Mouse (Mus musculus): ENCODE data around the gene Gpr65. TPM values are rescaled to one million over a fixed set of nuclear protein-coding genes. Genes with fewer than 3 reads are reported as not detected.

Gene Gpr65
- polyA plus RNA-seq, 1 experiment from 2014 or later = 2.0 TPM

DNA sequence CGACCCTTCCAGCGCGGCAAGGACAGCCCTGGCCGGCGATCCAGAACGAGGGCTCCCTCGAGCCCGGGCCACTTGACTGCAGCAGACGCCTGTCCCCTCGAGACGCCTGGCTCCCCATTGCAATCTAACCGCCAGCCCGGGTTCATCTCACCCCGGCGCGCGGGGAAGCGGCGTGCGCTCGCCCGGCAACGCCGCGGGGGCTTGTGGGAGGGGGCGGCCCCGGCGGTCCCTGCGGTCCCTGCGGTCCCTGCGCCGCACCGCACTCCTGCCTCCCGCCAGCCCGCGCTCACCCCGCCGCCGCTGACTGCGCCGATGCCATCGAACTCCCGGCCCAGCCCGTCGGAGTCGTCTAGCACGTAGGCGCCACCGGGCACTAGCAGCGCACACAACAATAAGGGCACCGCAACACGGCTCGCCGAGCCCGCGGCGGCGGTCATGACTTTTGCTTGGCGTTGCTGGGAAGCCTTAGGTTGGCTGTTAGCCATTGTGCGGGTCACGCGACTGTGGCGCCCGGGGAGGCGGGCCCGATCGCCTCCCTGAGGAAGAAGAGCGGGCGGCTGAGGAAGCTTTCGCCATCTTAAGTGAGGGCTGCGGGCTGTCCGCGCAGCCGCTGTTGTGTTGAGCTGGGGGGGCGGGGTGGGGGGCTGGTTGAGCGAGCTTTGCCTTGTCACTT, 9.5 kb upstream of the Gpr65 start, which contains the start of gene Galc:
Galc (minus strand) TSS at position 615 of the 673 bp plus-strand sequence.
- ATAC-seq (replicated peaks; ENCODE audit: low FRiP score, low read depth) = peak; percentile 92
- Histone ChIP-seq H3K4me1 (replicated peaks; ENCODE audit: insufficient read depth, low read length) (no peaks in the 10 kb centered on the region), H3K9ac (ENCODE audit: low read depth, low read length) (peak within 1 kb of the TSS; percentile 95), H3K27me3 (ENCODE audit: insufficient read depth, low read length) (no peaks in the 10 kb centered on the region), H3K4me3 (replicated peaks; ENCODE audit: low read depth, low read length) (peak within 1 kb of the TSS; percentile 92), H3K36me3 (ENCODE audit: insufficient read depth, low read length) (no peaks in the 10 kb centered on the region), H3K9me3 (replicated peaks; ENCODE audit: low read length) (no peaks in the 10 kb centered on the region), H3K27ac (peak within 1 kb of the TSS; percentile 96), H3K4me2 (ENCODE audit: low read length) (peak within 1 kb of the TSS; percentile 73)
- DNase-seq (ENCODE audit: low spot score) = peak; percentile 89
- TF ChIP-seq CTCF (IDR thresholded peaks at IDR 0.05; ENCODE audit: low read depth) = no peak
- WGBS = under 1% methylated on average over 68 of the region's 76 CpGs

DNA sequence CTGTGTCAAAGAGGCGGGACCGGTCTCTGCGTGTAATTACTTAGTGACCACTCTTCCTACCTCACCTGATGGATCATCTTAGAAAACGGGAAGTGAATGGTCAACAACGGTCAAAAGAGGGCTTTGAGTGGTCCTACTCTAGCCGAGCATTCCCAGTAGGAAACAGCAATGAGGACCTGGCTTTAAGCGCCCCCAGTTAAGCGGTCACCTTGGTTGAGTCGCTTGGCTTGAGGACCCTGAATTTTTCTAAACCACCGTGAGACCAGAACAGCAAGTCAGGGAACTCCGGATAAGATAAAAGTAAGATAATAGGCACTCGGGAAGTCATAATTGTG, 8.9 kb upstream of the Gpr65 start:
- no peak for DNase-seq (ENCODE audit: low spot score)
- no peak overlapping the region for H3K27ac ChIP-seq

GRCm38 (mm10) chr12:98265697-98266096, 2.7 kb upstream of the Gpr65 start:
- H3K9me3 ChIP-seq (replicated peaks; ENCODE audit: low read length) = no peaks in the 10 kb centered on the region
- no peak overlapping the region for H3K4me2 ChIP-seq (ENCODE audit: low read length)
- H3K36me3 ChIP-seq (ENCODE audit: insufficient read depth, low read length) = no peaks in the 10 kb centered on the region
- TF ChIP-seq CTCF (IDR thresholded peaks at IDR 0.05; ENCODE audit: low read depth) = no peak
- H3K4me1 ChIP-seq (replicated peaks; ENCODE audit: insufficient read depth, low read length) = no peaks in the 10 kb centered on the region
- ATAC-seq (replicated peaks; ENCODE audit: low FRiP score, low read depth) = no peak
- no peaks in the 10 kb centered on the region for H3K27me3 ChIP-seq (ENCODE audit: insufficient read depth, low read length)
- no peak overlapping the region for H3K9ac ChIP-seq (ENCODE audit: low read depth, low read length)
- no peak for DNase-seq (ENCODE audit: low spot score)
- 86% methylated on average over 9 of the region's 9 CpGs for WGBS
- no peak overlapping the region for H3K27ac ChIP-seq
- no peak overlapping the region for H3K4me3 ChIP-seq (replicated peaks; ENCODE audit: low read depth, low read length)

More for the DNA sequence above, 8.9 kb upstream of the Gpr65 start:
- H3K9me3 ChIP-seq (replicated peaks; ENCODE audit: low read length) = no peaks in the 10 kb centered on the region
- H3K9ac ChIP-seq (ENCODE audit: low read depth, low read length) = peak overlapping the region; percentile 95
- TF ChIP-seq CTCF (IDR thresholded peaks at IDR 0.05; ENCODE audit: low read depth) = no peak
- H3K4me1 ChIP-seq (replicated peaks; ENCODE audit: insufficient read depth, low read length) = no peaks in the 10 kb centered on the region
- peak overlapping the region; percentile 92 for H3K4me3 ChIP-seq (replicated peaks; ENCODE audit: low read depth, low read length)
- WGBS = 4% methylated on average over 12 of the region's 12 CpGs
- H3K27me3 ChIP-seq (ENCODE audit: insufficient read depth, low read length) = no peaks in the 10 kb centered on the region
- ATAC-seq (replicated peaks; ENCODE audit: low FRiP score, low read depth) = no peak
- H3K36me3 ChIP-seq (ENCODE audit: insufficient read depth, low read length) = no peaks in the 10 kb centered on the region
- H3K4me2 ChIP-seq (ENCODE audit: low read length) = peak overlapping the region; percentile 73

DNA sequence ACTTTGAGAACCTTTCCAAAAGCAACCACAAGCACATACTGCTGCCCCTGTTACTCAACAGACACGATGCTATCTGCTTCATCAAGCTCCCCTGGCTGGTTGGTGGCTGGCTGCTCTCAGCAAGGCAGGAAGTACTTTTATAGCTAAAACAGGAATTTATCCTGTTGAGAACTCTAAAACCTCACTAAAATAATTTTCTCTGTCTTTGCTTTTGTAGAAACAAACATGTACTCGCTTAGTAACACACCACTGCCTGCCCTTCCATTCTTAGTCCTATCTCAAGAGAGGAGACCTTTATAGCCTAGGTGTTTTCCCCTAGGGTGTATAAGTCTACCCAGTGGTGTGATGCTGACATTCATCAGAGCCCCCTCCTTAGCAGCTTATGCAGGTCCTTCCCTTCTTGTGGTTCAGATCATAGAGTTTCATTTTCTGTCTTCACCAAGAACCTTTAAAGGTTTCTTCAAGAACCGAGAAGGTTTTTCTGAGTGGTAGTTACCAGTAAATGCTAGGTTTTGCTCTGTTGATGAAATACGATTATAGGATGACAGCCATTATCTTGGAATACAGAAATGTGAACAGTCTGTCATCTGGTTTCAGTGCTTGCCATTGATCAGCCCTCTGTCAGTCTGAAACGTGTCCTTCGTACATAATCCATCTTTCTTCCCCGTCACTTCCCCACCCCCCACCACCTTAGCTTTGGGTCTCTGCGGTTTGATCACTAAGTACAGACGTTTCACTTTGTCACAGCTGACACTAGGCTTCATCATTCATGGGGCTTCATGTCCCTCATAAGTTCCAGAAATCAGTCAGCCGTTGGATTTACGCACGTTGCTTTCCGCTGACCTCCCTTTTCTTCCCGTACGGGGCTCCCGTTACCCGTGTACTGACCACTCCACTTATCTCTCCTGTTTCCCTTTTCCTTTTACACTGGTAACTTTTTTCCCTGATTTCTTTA, 1.6 kb downstream of the Gpr65 start:
- no peak for DNase-seq (ENCODE audit: low spot score)
- no peaks in the 10 kb centered on the region for H3K36me3 ChIP-seq (ENCODE audit: insufficient read depth, low read length)

GRCm38 (mm10) chr12:98270810-98271566, 2.6 kb downstream of the Gpr65 start:
- DNase-seq (ENCODE audit: low spot score) (no peak), ATAC-seq (replicated peaks; ENCODE audit: low FRiP score, low read depth) (no peak; the same call in 1 of the 2 replicates)
- Histone ChIP-seq H3K9ac (ENCODE audit: low read depth, low read length) (no peak overlapping the region), H3K9me3 (replicated peaks; ENCODE audit: low read length) (no peaks in the 10 kb centered on the region), H3K27ac (no peak overlapping the region), H3K4me1 (replicated peaks; ENCODE audit: insufficient read depth, low read length) (no peaks in the 10 kb centered on the region), H3K36me3 (ENCODE audit: insufficient read depth, low read length) (no peaks in the 10 kb centered on the region), H3K4me2 (ENCODE audit: low read length) (peak overlapping the region; percentile 46), H3K27me3 (ENCODE audit: insufficient read depth, low read length) (no peaks in the 10 kb centered on the region), H3K4me3 (replicated peaks; ENCODE audit: low read depth, low read length) (no peak overlapping the region)
- no peak for TF ChIP-seq CTCF (IDR thresholded peaks at IDR 0.05; ENCODE audit: low read depth)
- WGBS = 37% methylated on average over 12 of the region's 12 CpGs

More for the DNA sequence above, 1.6 kb downstream of the Gpr65 start:
- H3K27me3 ChIP-seq (ENCODE audit: insufficient read depth, low read length) = no peaks in the 10 kb centered on the region
- no peak for ATAC-seq (replicated peaks; ENCODE audit: low FRiP score, low read depth)
- H3K4me3 ChIP-seq (replicated peaks; ENCODE audit: low read depth, low read length) = no peak overlapping the region
- no peak overlapping the region for H3K9ac ChIP-seq (ENCODE audit: low read depth, low read length)
- 32% methylated on average over 17 of the region's 17 CpGs for WGBS
- no peaks in the 10 kb centered on the region for H3K9me3 ChIP-seq (replicated peaks; ENCODE audit: low read length)
- H3K27ac ChIP-seq = no peak overlapping the region
- peak overlapping the region; percentile 46 for H3K4me2 ChIP-seq (ENCODE audit: low read length)
- H3K4me1 ChIP-seq (replicated peaks; ENCODE audit: insufficient read depth, low read length) = no peaks in the 10 kb centered on the region
- TF ChIP-seq CTCF (IDR thresholded peaks at IDR 0.05; ENCODE audit: low read depth) = no peak

GRCm38 (mm10) chr12:98272433-98272832, 4.0 kb downstream of the Gpr65 start:
- DNase-seq (ENCODE audit: low spot score) (no peak), ATAC-seq (replicated peaks; ENCODE audit: low FRiP score, low read depth) (no peak)
- H3K4me3 ChIP-seq (replicated peaks; ENCODE audit: low read depth, low read length) = no peak overlapping the region
- no peak overlapping the region for H3K9ac ChIP-seq (ENCODE audit: low read depth, low read length)
- H3K27me3 ChIP-seq (ENCODE audit: insufficient read depth, low read length) = no peaks in the 10 kb centered on the region
- 40% methylated on average over 7 of the region's 7 CpGs for WGBS
- no peaks in the 10 kb centered on the region for H3K36me3 ChIP-seq (ENCODE audit: insufficient read depth, low read length)
- H3K4me1 ChIP-seq (replicated peaks; ENCODE audit: insufficient read depth, low read length) = no peaks in the 10 kb centered on the region
- H3K27ac ChIP-seq = no peak overlapping the region
- no peak overlapping the region for H3K4me2 ChIP-seq (ENCODE audit: low read length)
- no peaks in the 10 kb centered on the region for H3K9me3 ChIP-seq (replicated peaks; ENCODE audit: low read length)
- TF ChIP-seq CTCF (IDR thresholded peaks at IDR 0.05; ENCODE audit: low read depth) = no peak
